Mouse (Mus musculus): Measurements from ENCODE around the gene Lrrc18. TPM values are rescaled to one million over a fixed set of nuclear protein-coding genes. Genes with fewer than 3 reads are reported as not detected.

Lrrc18 gene
- total RNA-seq, 1 experiment from 2014 or later = 1.6 TPM

DNA sequence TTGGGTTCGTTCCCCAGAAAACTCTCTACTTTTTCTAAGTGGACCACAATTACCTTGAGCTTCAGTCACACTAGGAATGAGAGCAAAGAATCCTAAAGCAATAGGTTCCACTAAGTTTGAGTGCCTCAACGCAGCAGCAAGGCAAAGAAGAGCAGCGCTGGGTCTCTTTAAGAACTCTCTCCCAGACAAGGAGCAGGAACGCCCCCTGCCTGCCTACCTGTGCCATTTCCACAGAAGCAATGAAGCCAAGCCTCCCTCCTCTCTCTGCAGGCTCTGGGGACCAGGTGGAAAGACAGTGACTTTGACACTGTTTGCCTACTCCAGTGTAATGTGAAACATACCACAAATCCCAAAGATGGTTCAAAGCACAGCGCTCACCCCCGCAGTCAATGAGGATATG lies 42.2 kb downstream of the Lrrc18 start:
- no peak for ATAC-seq (replicated peaks; ENCODE audit: insufficient number of reproducible peaks, low FRiP score, low TSS enrichment, poor library complexity, severe bottlenecking)

DNA sequence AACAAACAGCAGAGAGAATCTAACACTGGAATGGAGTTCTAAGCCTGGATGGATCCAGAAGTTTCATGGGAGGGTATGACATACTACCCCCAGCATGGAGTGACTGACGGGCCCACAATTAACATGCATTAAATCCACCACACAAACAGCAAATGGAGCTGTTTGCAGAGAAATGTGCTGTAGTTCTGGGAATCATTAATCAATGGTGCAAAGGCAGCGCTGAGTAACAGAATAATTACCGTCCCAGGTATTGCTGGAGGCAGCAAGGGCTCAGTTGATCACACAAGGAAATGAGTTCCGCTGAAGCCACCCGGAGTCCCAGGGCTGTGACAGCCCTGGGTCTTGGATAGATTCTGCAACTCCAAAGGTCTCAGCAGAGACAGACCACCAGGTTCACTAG lies 44.2 kb downstream of the Lrrc18 start:
- ATAC-seq (replicated peaks; ENCODE audit: insufficient number of reproducible peaks, low FRiP score, low TSS enrichment, poor library complexity, severe bottlenecking) = no peak

DNA sequence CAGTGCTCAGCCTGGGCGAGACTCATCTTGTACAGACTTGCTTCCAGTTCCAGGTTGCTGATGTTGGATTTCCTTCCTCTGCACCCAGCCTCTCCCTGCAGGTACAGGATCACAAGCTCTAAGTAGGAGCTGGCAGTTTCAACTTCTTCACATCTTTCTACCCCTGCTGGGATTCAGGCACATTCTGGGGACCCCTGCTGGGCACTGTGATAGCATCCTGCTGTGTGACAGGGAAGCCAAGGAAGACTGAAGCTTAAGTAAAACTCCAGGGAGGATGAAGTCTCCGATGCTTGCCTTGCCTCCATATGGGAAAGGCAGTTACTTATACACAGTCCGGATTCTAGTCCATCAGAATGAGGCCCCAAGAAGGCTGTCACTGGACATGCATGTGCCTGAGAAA lies 45.6 kb downstream of the Lrrc18 start:
- ATAC-seq (replicated peaks; ENCODE audit: insufficient number of reproducible peaks, low FRiP score, low TSS enrichment, poor library complexity, severe bottlenecking) = no peak

DNA sequence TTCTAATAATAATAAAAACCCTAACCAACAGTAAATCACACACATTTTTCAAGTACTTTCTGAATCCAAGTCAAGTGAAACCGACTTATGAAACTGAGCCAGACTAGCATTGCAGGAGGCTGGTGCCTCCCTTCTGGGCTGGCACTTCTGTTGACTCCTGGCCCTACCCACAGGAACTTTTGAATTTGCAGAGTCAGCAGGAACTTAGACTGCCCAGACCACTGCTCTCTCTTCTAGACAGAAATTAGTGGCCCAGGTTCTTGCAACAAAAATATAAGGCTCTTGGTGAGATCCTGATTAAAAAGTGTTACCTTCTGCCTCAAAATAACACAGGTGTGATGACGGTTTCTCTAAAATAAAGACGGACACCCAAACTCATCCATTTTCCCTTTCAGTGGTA lies 54.0 kb downstream of the Lrrc18 start:
- no peak for ATAC-seq (replicated peaks; ENCODE audit: insufficient number of reproducible peaks, low FRiP score, low TSS enrichment, poor library complexity, severe bottlenecking)

GRCm38 (mm10) chr14:33053441-33053840 lies 62.3 kb downstream of the Lrrc18 start:
- ATAC-seq (replicated peaks; ENCODE audit: insufficient number of reproducible peaks, low FRiP score, low TSS enrichment, poor library complexity, severe bottlenecking) = no peak

GRCm38 (mm10) chr14:33058881-33059660 lies 67.9 kb downstream of the Lrrc18 start:
- ATAC-seq (replicated peaks; ENCODE audit: insufficient number of reproducible peaks, low FRiP score, low TSS enrichment, poor library complexity, severe bottlenecking) = no peak

GRCm38 (mm10) chr14:33062996-33063395 lies 71.8 kb downstream of the Lrrc18 start:
- no peak for ATAC-seq (replicated peaks; ENCODE audit: insufficient number of reproducible peaks, low FRiP score, low TSS enrichment, poor library complexity, severe bottlenecking)

Other genes starting within 250 kb of the Lrrc18 start
- gene Tmem273, start 205.4 kb upstream of the Lrrc18 start, total RNA-seq (2017) = 1.5 to 3.5 TPM in 2 of 3 replicates, not detected in the other
- 0.67 TPM in 1 of 3 replicates, not detected in the others for gene Fam170b, start 157.4 kb upstream of the Lrrc18 start, total RNA-seq (2017)
- not detected in 3 replicates for gene Vstm4, start 134.6 kb upstream of the Lrrc18 start, total RNA-seq (2017)
- 61.0 to 91.5 TPM (median 84.2 TPM) in 3 replicates for gene Wdfy4, start 194.1 kb downstream of the Lrrc18 start, total RNA-seq (2017)
- 1.6 TPM in 1 of 3 replicates, not detected in the others for gene Arhgap22, start 222.6 kb downstream of the Lrrc18 start, total RNA-seq (2017)